ENCODE assay signal across 7 mouse cellular contexts in genomic region chr12:79949101-79949824, GRCm38 (mm10).
A peak's percentile ranks its signal among the peaks of the same experiment; 100 is the strongest.
DNase-seq lines count a peak whose midpoint lies in the region; ATAC-seq and TF ChIP-seq lines count a peak whose summit lies in the region.

No protein-coding gene starts in this region.

- no peak for TF ChIP-seq CTCF in small intestine, adult 2 months (IDR thresholded peaks at IDR 0.05; ENCODE audit: extremely low read depth, insufficient read length, insufficient replicate concordance, low read depth, low read length)

- no peak overlapping the region for H3K4me2 ChIP-seq in hindbrain, embryonic 12.5 days (replicated peaks)
- no peak overlapping the region for H3K4me2 ChIP-seq in limb, embryonic 14.5 days (replicated peaks; ENCODE audit: low read depth, low read length, severe bottlenecking)

- 0 out of 2 replicates have a peak, but pooled peaks cover 5% of the 10 kb centered on the region for H3K27me3 ChIP-seq in hindbrain, embryonic 12.5 days
- H3K27me3 ChIP-seq in limb, embryonic 14.5 days (ENCODE audit: control insufficient read depth, insufficient read depth, low read length): no peaks in the 10 kb centered on the region
- no peaks in the 10 kb centered on the region for H3K27me3 ChIP-seq in small intestine, adult 2 months (ENCODE audit: control insufficient read depth, insufficient read depth, low read length)

- TF ChIP-seq POLR2A in limb, embryonic 14.5 days (IDR thresholded peaks at IDR 0.05; ENCODE audit: borderline replicate concordance, extremely low read depth, insufficient read depth, insufficient read length): no peak
- no peak for TF ChIP-seq POLR2A in small intestine, adult 2 months (IDR thresholded peaks at IDR 0.05; ENCODE audit: low read depth, low read length)

- peaks cover 20% of the 10 kb centered on the region for H3K4me1 ChIP-seq in brown adipose tissue, adult 24 weeks (ENCODE audit: control insufficient read depth, insufficient read depth, insufficient read length, low read length)
- H3K4me1 ChIP-seq in hindbrain, embryonic 12.5 days: peaks cover 25% of the 10 kb centered on the region
- peaks cover 17% of the 10 kb centered on the region for H3K4me1 ChIP-seq in limb, embryonic 14.5 days (ENCODE audit: control insufficient read depth, insufficient read depth, low read length)
- H3K4me1 ChIP-seq in small intestine, adult 2 months (ENCODE audit: control insufficient read depth, insufficient read depth, insufficient read length, low read length): peaks cover 8% of the 10 kb centered on the region; the same call in 1 of the 2 replicates

- no peak overlapping the region for H3K4me3 ChIP-seq in brown adipose tissue, adult 24 weeks (ENCODE audit: insufficient read depth, low read depth, low read length)
- no peak overlapping the region for H3K4me3 ChIP-seq in hindbrain, embryonic 12.5 days
- no peak overlapping the region for H3K4me3 ChIP-seq in limb, embryonic 14.5 days (replicated peaks; ENCODE audit: low read length)
- no peak overlapping the region for H3K4me3 ChIP-seq in small intestine, adult 2 months (ENCODE audit: low read depth, low read length)

- peak overlapping the region; percentile 41 for H3K27ac ChIP-seq in brown adipose tissue, adult 24 weeks (replicated peaks; ENCODE audit: low read depth, low read length)
- H3K27ac ChIP-seq in hindbrain, embryonic 12.5 days: peak overlapping the region; percentile 48; the same call in 1 of the 2 replicates
- H3K27ac ChIP-seq in limb, embryonic 14.5 days (replicated peaks; ENCODE audit: low read depth, low read length): peak overlapping the region; percentile 63
- H3K27ac ChIP-seq in small intestine, adult 2 months (ENCODE audit: insufficient read depth, low read depth, low read length): peak overlapping the region; percentile 38

- H3K9me3 ChIP-seq in hindbrain, embryonic 12.5 days (replicated peaks): no peaks in the 10 kb centered on the region
- no peaks in the 10 kb centered on the region for H3K9me3 ChIP-seq in limb, embryonic 14.5 days (ENCODE audit: control insufficient read depth, low read length)

- H3K36me3 ChIP-seq in hindbrain, embryonic 12.5 days: no peaks in the 10 kb centered on the region
- H3K36me3 ChIP-seq in limb, embryonic 14.5 days (ENCODE audit: control insufficient read depth, insufficient read depth, low read length): no peaks in the 10 kb centered on the region
- no peaks in the 10 kb centered on the region for H3K36me3 ChIP-seq in small intestine, adult 2 months (ENCODE audit: control insufficient read depth, insufficient read depth, low read length)

- no peak overlapping the region for H3K9ac ChIP-seq in hindbrain, embryonic 12.5 days
- H3K9ac ChIP-seq in limb, embryonic 14.5 days (ENCODE audit: low read depth, low read length, severe bottlenecking): no peak overlapping the region

- WGBS in hindbrain, embryonic 12.5 days: 30% methylated on average over 14 of the region's 14 CpGs
- 28% methylated on average over 13 of the region's 14 CpGs for WGBS in limb, embryonic 14.5 days
- 72% methylated on average over 14 of the region's 14 CpGs for WGBS in small intestine, adult 2 months

- ATAC-seq in hindbrain, embryonic 12.5 days (ENCODE audit: low FRiP score): 0 out of 2 replicates have a peak, but pooled peaks have one; percentile 26
- peak; percentile 85 for ATAC-seq in limb, embryonic 14.5 days (ENCODE audit: low FRiP score, low read depth)

- peak; percentile 85 for DNase-seq in gastrocnemius, adult 18-20 months (ENCODE audit: low spot score)
- DNase-seq in limb, embryonic 14.5 days (ENCODE audit: low spot score): peak; percentile 76
- no peak for DNase-seq in spleen, adult 12 weeks (ENCODE audit: low spot score)
- no peak for DNase-seq in thymus, postnatal 4 days

Comparison
In these comparisons a context has a peak if more than half of its experiments do, and no peak if none do; other contexts are left out.
1. DNase-seq: peak in gastrocnemius, adult 18-20 months (single experiment) and limb, embryonic 14.5 days (single experiment); none in spleen, adult 12 weeks (single experiment) and thymus, postnatal 4 days (single experiment).
2. Peak in every context shown above with its lines, with median percentiles within 50 percentile points of each other: H3K27ac ChIP-seq.